Comparison of ENCODE assay signal across 7 mouse cellular contexts in the genomic region with DNA sequence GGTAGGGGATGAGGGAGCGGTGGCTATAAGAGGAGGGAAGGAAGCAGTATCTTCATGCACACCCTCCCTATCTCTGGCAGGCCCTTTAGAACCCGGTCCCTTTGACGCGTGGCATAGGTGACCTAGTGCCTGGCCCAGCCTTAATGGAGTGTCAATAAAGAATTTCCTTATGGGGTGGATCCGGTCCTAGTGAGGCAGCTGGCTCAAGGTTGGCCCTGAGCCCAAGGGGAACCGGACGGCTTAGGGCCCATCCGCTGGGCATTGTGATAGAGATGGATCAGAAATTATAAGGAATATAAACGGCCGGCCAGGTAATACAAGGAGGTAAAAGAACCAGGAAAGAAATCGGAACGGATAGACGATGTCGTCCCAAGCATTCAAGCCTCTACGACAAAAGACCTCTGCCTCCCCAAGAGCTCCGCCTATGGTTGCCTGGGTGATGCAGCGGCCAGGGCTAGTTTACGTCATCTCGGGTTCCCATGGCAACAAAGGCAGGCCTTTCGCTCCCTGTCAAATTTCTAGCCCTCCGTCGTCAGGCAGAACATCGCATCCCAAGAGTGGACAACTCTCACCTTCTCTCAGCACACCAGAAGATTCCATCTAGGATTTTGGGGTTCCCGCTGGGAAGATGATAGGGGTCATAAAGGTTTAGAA. TPM values are rescaled to one million over a fixed set of nuclear protein-coding genes. Genes with fewer than 3 reads are reported as not detected.
DNase-seq lines count a peak whose midpoint lies in the region; ATAC-seq lines count a peak whose summit lies in the region.

No protein-coding gene starts in this region.

- no peaks in the 10 kb centered on the region for H3K36me3 ChIP-seq in intestine, embryonic 15.5 days

- no peak overlapping the region for H3K27ac ChIP-seq in intestine, embryonic 15.5 days

- ATAC-seq in granulocyte monocyte progenitor cell, adult 5-6 weeks (replicated peaks; ENCODE audit: poor library complexity, severe bottlenecking): peak; percentile 55
- peak; percentile 75 for ATAC-seq in intestine, embryonic 15.5 days
- ATAC-seq in megakaryocyte progenitor cell, adult 5-6 weeks (replicated peaks; ENCODE audit: poor library complexity): peak; percentile 48

- peaks cover 38% of the 10 kb centered on the region for H3K27me3 ChIP-seq in intestine, embryonic 15.5 days (replicated peaks)

- H3K4me2 ChIP-seq in intestine, embryonic 15.5 days (replicated peaks): peak overlapping the region; percentile 55

- WGBS in intestine, embryonic 15.5 days: 4% methylated on average over 24 of the region's 24 CpGs

- H3K9ac ChIP-seq in intestine, embryonic 15.5 days: no peak overlapping the region

- peak; percentile 85 for DNase-seq in adrenal gland, adult 8-10 months
- DNase-seq in cerebellum, postnatal 4 days (ENCODE audit: low spot score in 2 of 2): peak; percentile 66 to 80
- DNase-seq in left cerebral cortex, adult 8-10 months (ENCODE audit: low spot score in 2 of 2): peak; percentile 75 to 91
- DNase-seq in right cerebral cortex, postnatal 25 days: peak; percentile 92

- no peaks in the 10 kb centered on the region for H3K9me3 ChIP-seq in intestine, embryonic 15.5 days

- 0 out of 2 replicates have a peak, but pooled peaks cover 5% of the 10 kb centered on the region for H3K4me1 ChIP-seq in intestine, embryonic 15.5 days (replicated peaks)

- H3K4me3 ChIP-seq in intestine, embryonic 15.5 days (replicated peaks): peak overlapping the region; percentile 20

RNA-seq across cellular contexts. Expression of gene Caly, which starts 1.7 kb away (rescaled TPM):
- total RNA-seq in adrenal gland, adult 8-10 months (2022): 10 to 100 TPM in 2 of 4 experiments, 1 to 10 TPM in 2; 5.8 to 13.8 (median 11.0) TPM
- 0.67 TPM in 1 of 2 replicates, not detected in the other for total RNA-seq in granulocyte monocyte progenitor cell, adult 5-6 weeks (2014; fragmentation: Nextera tagmentation)
- total RNA-seq in granulocyte monocyte progenitor cell, adult 5-6 weeks (2017): not detected in 2 replicates
- polyA plus RNA-seq in intestine, embryonic 15.5 days (2015; fragmentation: Nextera tagmentation; extraction: Ambion mirVana): 3.4 and 3.7 TPM in 2 replicates
- 100 to 1,000 TPM; 184 to 218 (median 213) TPM for total RNA-seq in left cerebral cortex, adult 8-10 months (2022)
- not detected in 2 replicates for total RNA-seq in megakaryocyte progenitor cell, adult 5-6 weeks (2015)
- total RNA-seq in megakaryocyte progenitor cell, adult 5-6 weeks (2017): not detected in 2 replicates

RNA-seq across cellular contexts. Expression of gene Prap1, which starts 12.6 kb away (rescaled TPM):
- total RNA-seq in adrenal gland, adult 8-10 months (2022): not detected
- not detected in 2 replicates for total RNA-seq in granulocyte monocyte progenitor cell, adult 5-6 weeks (2014; fragmentation: Nextera tagmentation)
- total RNA-seq in granulocyte monocyte progenitor cell, adult 5-6 weeks (2017): not detected in 2 replicates
- polyA plus RNA-seq in intestine, embryonic 15.5 days (2015; fragmentation: Nextera tagmentation; extraction: Ambion mirVana): 487 and 598 TPM in 2 replicates
- total RNA-seq in left cerebral cortex, adult 8-10 months (2022): not detected
- total RNA-seq in megakaryocyte progenitor cell, adult 5-6 weeks (2015): not detected in 2 replicates
- not detected in 2 replicates for total RNA-seq in megakaryocyte progenitor cell, adult 5-6 weeks (2017)

RNA-seq across cellular contexts. Expression of gene Fuom, which starts 21.6 kb away (rescaled TPM):
- 10 to 100 TPM; 36.0 to 65.5 (median 43.9) TPM for total RNA-seq in adrenal gland, adult 8-10 months (2022)
- 4.3 and 13.6 TPM in 2 replicates for total RNA-seq in granulocyte monocyte progenitor cell, adult 5-6 weeks (2014; fragmentation: Nextera tagmentation)
- total RNA-seq in granulocyte monocyte progenitor cell, adult 5-6 weeks (2017): 2.5 and 12.9 TPM in 2 replicates
- polyA plus RNA-seq in intestine, embryonic 15.5 days (2015; fragmentation: Nextera tagmentation; extraction: Ambion mirVana): 53.5 and 59.6 TPM in 2 replicates
- total RNA-seq in left cerebral cortex, adult 8-10 months (2022): 10 to 100 TPM; 45.1 to 51.0 (median 49.0) TPM
- total RNA-seq in megakaryocyte progenitor cell, adult 5-6 weeks (2015): 6.9 and 7.9 TPM in 2 replicates
- 10.8 and 11.5 TPM in 2 replicates for total RNA-seq in megakaryocyte progenitor cell, adult 5-6 weeks (2017)

RNA-seq across cellular contexts. Expression of gene Msx3, which starts 31.7 kb away (rescaled TPM):
- total RNA-seq in adrenal gland, adult 8-10 months (2022): not detected
- not detected in 2 replicates for total RNA-seq in granulocyte monocyte progenitor cell, adult 5-6 weeks (2014; fragmentation: Nextera tagmentation)
- total RNA-seq in granulocyte monocyte progenitor cell, adult 5-6 weeks (2017): not detected in 2 replicates
- not detected in 2 replicates for polyA plus RNA-seq in intestine, embryonic 15.5 days (2015; fragmentation: Nextera tagmentation; extraction: Ambion mirVana)
- under 1 TPM in 2 of 4 experiments, not detected in 2; 0.14 to 0.19 TPM for total RNA-seq in left cerebral cortex, adult 8-10 months (2022)
- not detected in 2 replicates for total RNA-seq in megakaryocyte progenitor cell, adult 5-6 weeks (2015)
- total RNA-seq in megakaryocyte progenitor cell, adult 5-6 weeks (2017): not detected in 2 replicates

RNA-seq across cellular contexts. Expression of gene Paox, which starts 35.0 kb away (rescaled TPM):
- total RNA-seq in adrenal gland, adult 8-10 months (2022): 10 to 100 TPM in 3 of 4 experiments, 1 to 10 TPM in 1; 9.6 to 19.7 (median 13.8) TPM
- 37.9 and 44.7 TPM in 2 replicates for total RNA-seq in granulocyte monocyte progenitor cell, adult 5-6 weeks (2014; fragmentation: Nextera tagmentation)
- 26.6 and 38.5 TPM in 2 replicates for total RNA-seq in granulocyte monocyte progenitor cell, adult 5-6 weeks (2017)
- polyA plus RNA-seq in intestine, embryonic 15.5 days (2015; fragmentation: Nextera tagmentation; extraction: Ambion mirVana): 38.3 and 38.4 TPM in 2 replicates
- 1 to 10 TPM; 6.7 to 7.9 (median 7.3) TPM for total RNA-seq in left cerebral cortex, adult 8-10 months (2022)
- 26.1 and 31.7 TPM in 2 replicates for total RNA-seq in megakaryocyte progenitor cell, adult 5-6 weeks (2015)
- total RNA-seq in megakaryocyte progenitor cell, adult 5-6 weeks (2017): 15.7 and 23.4 TPM in 2 replicates

Comparison
In these comparisons a context has a peak if more than half of its experiments do, and no peak if none do; other contexts are left out.
1. RNA of gene Caly, which starts 1.7 kb away (total RNA-seq): 184 to 218 TPM in left cerebral cortex, adult 8-10 months; 5.8 to 13.8 TPM in adrenal gland, adult 8-10 months, 0.67 TPM in granulocyte monocyte progenitor cell, adult 5-6 weeks and not detected in megakaryocyte progenitor cell, adult 5-6 weeks; every median in the first group is over 10 times any median in the second.
2. Peak in every context shown above with its lines, with median percentiles within 50 percentile points of each other: DNase-seq and ATAC-seq.